Mouse (Mus musculus): ENCODE data around the gene Rpn1. TPM values are rescaled to one million over a fixed set of nuclear protein-coding genes. Genes with fewer than 3 reads are reported as not detected.

Gene Rpn1
- polyA plus RNA-seq, 1 experiment from 2014 or later = 256 TPM

GRCm38 (mm10) chr6:88106612-88107123, 22.4 kb downstream of the Rpn1 start:
- Histone ChIP-seq H3K4me2 (replicated peaks) (peak overlapping the region; percentile 41), H3K4me1 (peaks cover 12% of the 10 kb centered on the region), H3K9me3 (no peaks in the 10 kb centered on the region), H3K27me3 (no peaks in the 10 kb centered on the region; the same call in 1 of the 2 replicates), H3K36me3 (peaks cover 33% of the 10 kb centered on the region), H3K4me3 (no peak overlapping the region), H3K27ac (replicated peaks) (peak overlapping the region; percentile 16; the same call in 1 of the 2 replicates), H3K9ac (replicated peaks) (0 out of 2 replicates have a peak overlapping the region, but pooled peaks have one; percentile 37)
- peak; percentile 59; the same call in 1 of the 2 replicates for ATAC-seq (ENCODE audit: low FRiP score, low read depth)
- WGBS = 96% methylated on average over 12 of the region's 12 CpGs

- Histone ChIP-seq H3K9me3 (no peaks in the 10 kb centered on the region), H3K9ac (replicated peaks) (no peak overlapping the region), H3K4me2 (replicated peaks) (no peak overlapping the region), H3K4me3 (no peak overlapping the region), H3K27me3 (no peaks in the 10 kb centered on the region; the same call in 1 of the 2 replicates), H3K27ac (replicated peaks) (no peak overlapping the region), H3K4me1 (peaks cover 12% of the 10 kb centered on the region), H3K36me3 (peaks cover 20% of the 10 kb centered on the region)
- ATAC-seq (ENCODE audit: low FRiP score, low read depth) = no peak
- WGBS = 88% methylated on average over 10 of the region's 10 CpGs
Measured at GRCm38 (mm10) chr6:88107661-88108535, 23.6 kb downstream of the Rpn1 start.

- no peak overlapping the region for H3K9ac ChIP-seq (replicated peaks)
- H3K4me3 ChIP-seq = no peak overlapping the region
- no peaks in the 10 kb centered on the region for H3K36me3 ChIP-seq
- no peak overlapping the region for H3K27ac ChIP-seq (replicated peaks)
- H3K4me1 ChIP-seq = 0 out of 2 replicates have a peak, but pooled peaks cover 4% of the 10 kb centered on the region
- H3K4me2 ChIP-seq (replicated peaks) = no peak overlapping the region
- peak; percentile 69 for ATAC-seq (ENCODE audit: low FRiP score, low read depth)
- WGBS = 29% methylated on average over 7 of the region's 7 CpGs
- no peaks in the 10 kb centered on the region; the same call in 1 of the 2 replicates for H3K27me3 ChIP-seq
- H3K9me3 ChIP-seq = no peaks in the 10 kb centered on the region
Measured at GRCm38 (mm10) chr6:88113139-88113538, 28.9 kb downstream of the Rpn1 start.

GRCm38 (mm10) chr6:88114414-88114813, 30.1 kb downstream of the Rpn1 start:
- Histone ChIP-seq H3K27me3 (no peaks in the 10 kb centered on the region), H3K4me1 (0 out of 2 replicates have a peak, but pooled peaks cover 4% of the 10 kb centered on the region), H3K36me3 (no peaks in the 10 kb centered on the region), H3K9ac (replicated peaks) (0 out of 2 replicates have a peak overlapping the region, but pooled peaks have one; percentile 16), H3K9me3 (no peaks in the 10 kb centered on the region), H3K27ac (replicated peaks) (no peak overlapping the region), H3K4me3 (no peak overlapping the region), H3K4me2 (replicated peaks) (no peak overlapping the region)
- no peak for ATAC-seq (ENCODE audit: low FRiP score, low read depth)
- 78% methylated on average over 5 of the region's 5 CpGs for WGBS

- Histone ChIP-seq H3K9me3 (no peaks in the 10 kb centered on the region), H3K36me3 (no peaks in the 10 kb centered on the region), H3K4me1 (0 out of 2 replicates have a peak, but pooled peaks cover 4% of the 10 kb centered on the region), H3K4me3 (no peak overlapping the region), H3K4me2 (replicated peaks) (no peak overlapping the region), H3K27me3 (no peaks in the 10 kb centered on the region), H3K27ac (replicated peaks) (no peak overlapping the region), H3K9ac (replicated peaks) (no peak overlapping the region)
- no peak for ATAC-seq (ENCODE audit: low FRiP score, low read depth)
- WGBS = 85% methylated on average over 21 of the region's 21 CpGs
Measured at GRCm38 (mm10) chr6:88116347-88117183, 32.3 kb downstream of the Rpn1 start.

GRCm38 (mm10) chr6:88117184-88117575, 32.9 kb downstream of the Rpn1 start:
- H3K4me2 ChIP-seq (replicated peaks) = no peak overlapping the region
- H3K4me1 ChIP-seq = 0 out of 2 replicates have a peak, but pooled peaks cover 4% of the 10 kb centered on the region
- H3K4me3 ChIP-seq = no peak overlapping the region
- no peak overlapping the region for H3K27ac ChIP-seq (replicated peaks)
- 80% methylated on average over 10 of the region's 10 CpGs for WGBS
- H3K9ac ChIP-seq (replicated peaks) = no peak overlapping the region
- H3K9me3 ChIP-seq = no peaks in the 10 kb centered on the region
- no peak for ATAC-seq (ENCODE audit: low FRiP score, low read depth)
- H3K27me3 ChIP-seq = no peaks in the 10 kb centered on the region
- no peaks in the 10 kb centered on the region for H3K36me3 ChIP-seq

GRCm38 (mm10) chr6:88119309-88119708, 35.0 kb downstream of the Rpn1 start:
- ATAC-seq (ENCODE audit: low FRiP score, low read depth) = no peak
- Histone ChIP-seq H3K4me1 (peaks cover 9% of the 10 kb centered on the region), H3K4me3 (no peak overlapping the region), H3K27me3 (no peaks in the 10 kb centered on the region), H3K4me2 (replicated peaks) (no peak overlapping the region), H3K27ac (replicated peaks) (no peak overlapping the region), H3K9me3 (no peaks in the 10 kb centered on the region), H3K9ac (replicated peaks) (no peak overlapping the region), H3K36me3 (no peaks in the 10 kb centered on the region)
- 76% methylated on average over 5 of the region's 5 CpGs for WGBS

- 92% methylated on average over 7 of the region's 7 CpGs for WGBS
- H3K4me2 ChIP-seq (replicated peaks) = no peak overlapping the region
- H3K27me3 ChIP-seq = no peaks in the 10 kb centered on the region
- H3K4me3 ChIP-seq = no peak overlapping the region
- H3K9me3 ChIP-seq = no peaks in the 10 kb centered on the region
- no peak overlapping the region for H3K9ac ChIP-seq (replicated peaks)
- H3K27ac ChIP-seq (replicated peaks) = no peak overlapping the region
- no peak for ATAC-seq (ENCODE audit: low FRiP score, low read depth)
- peaks cover 10% of the 10 kb centered on the region for H3K4me1 ChIP-seq
- H3K36me3 ChIP-seq = no peaks in the 10 kb centered on the region
Measured at GRCm38 (mm10) chr6:88120813-88121212, 36.5 kb downstream of the Rpn1 start.

- 0 out of 2 replicates have a peak, but pooled peaks cover 8% of the 10 kb centered on the region for H3K27me3 ChIP-seq
- peaks cover 10% of the 10 kb centered on the region for H3K4me1 ChIP-seq
- no peak for ATAC-seq (ENCODE audit: low FRiP score, low read depth)
- no peaks in the 10 kb centered on the region for H3K36me3 ChIP-seq
- no peak overlapping the region for H3K4me3 ChIP-seq
- WGBS = 92% methylated on average over 2 of the region's 2 CpGs
- no peak overlapping the region for H3K9ac ChIP-seq (replicated peaks)
- no peak overlapping the region for H3K4me2 ChIP-seq (replicated peaks)
- no peaks in the 10 kb centered on the region for H3K9me3 ChIP-seq
- H3K27ac ChIP-seq (replicated peaks) = no peak overlapping the region
Measured at GRCm38 (mm10) chr6:88121781-88122180, 37.5 kb downstream of the Rpn1 start.

GRCm38 (mm10) chr6:88123150-88123857, 39.0 kb downstream of the Rpn1 start:
- Histone ChIP-seq H3K4me1 (peaks cover 10% of the 10 kb centered on the region), H3K4me3 (0 out of 2 replicates have a peak overlapping the region, but pooled peaks have one; percentile 12), H3K27me3 (0 out of 2 replicates have a peak, but pooled peaks cover 8% of the 10 kb centered on the region), H3K9me3 (no peaks in the 10 kb centered on the region), H3K9ac (replicated peaks) (no peak overlapping the region; the same call in 1 of the 2 replicates), H3K27ac (replicated peaks) (no peak overlapping the region), H3K4me2 (replicated peaks) (peak overlapping the region; percentile 40), H3K36me3 (no peaks in the 10 kb centered on the region)
- no peak for ATAC-seq (ENCODE audit: low FRiP score, low read depth)
- 40% methylated on average over 11 of the region's 11 CpGs for WGBS

- H3K4me1 ChIP-seq = peaks cover 10% of the 10 kb centered on the region
- no peak overlapping the region; the same call in 1 of the 2 replicates for H3K9ac ChIP-seq (replicated peaks)
- peak overlapping the region; percentile 40 for H3K4me2 ChIP-seq (replicated peaks)
- no peaks in the 10 kb centered on the region for H3K36me3 ChIP-seq
- 0 out of 2 replicates have a peak overlapping the region, but pooled peaks have one; percentile 12 for H3K4me3 ChIP-seq
- 2% methylated on average over 9 of the region's 9 CpGs for WGBS
- peak; percentile 75 for ATAC-seq (ENCODE audit: low FRiP score, low read depth)
- H3K27ac ChIP-seq (replicated peaks) = no peak overlapping the region
- H3K27me3 ChIP-seq = 0 out of 2 replicates have a peak, but pooled peaks cover 8% of the 10 kb centered on the region
- no peaks in the 10 kb centered on the region for H3K9me3 ChIP-seq
Measured at GRCm38 (mm10) chr6:88123858-88124261, 39.6 kb downstream of the Rpn1 start.

All from midbrain, embryonic 12.5 days (tissue).